Mouse (Mus musculus) forebrain, embryonic 13.5 days (tissue): ENCODE results near the gene Aup1. TPM values are rescaled to one million over a fixed set of nuclear protein-coding genes. Genes with fewer than 3 reads are reported as not detected.

ENCODE experiments used
- ATAC-seq: fragments of 200-750 bp; cut with Nextera tagmentation; 2 replicates; pipeline ENCODE4 v1.8.0; 2017
- H3K27ac ChIP-seq: fragments of 300-500 bp; sonication (generic); 2 replicates; pipeline ENCODE4 v1.5.1; 2015; ENCODE audit warnings: inconsistent platforms, mild to moderate bottlenecking, moderate library complexity
- H3K27me3 ChIP-seq: fragments of 300-500 bp; sonication (generic); 2 replicates; pipeline ENCODE4 v1.6.1; 2015; ENCODE audit warnings: mild to moderate bottlenecking, inconsistent platforms
- H3K36me3 ChIP-seq: fragments of 300-500 bp; sonication (generic); 2 replicates; pipeline ENCODE4 v1.6.1; 2015; ENCODE audit warnings: mild to moderate bottlenecking, inconsistent platforms; ENCODE audit not compliant: poor library complexity, severe bottlenecking
- H3K4me1 ChIP-seq: fragments of 300-500 bp; sonication (generic); 2 replicates; pipeline ENCODE4 v1.6.1; 2015; ENCODE audit warnings: inconsistent platforms
- H3K4me2 ChIP-seq: fragments of 300-500 bp; sonication (generic); 2 replicates; pipeline ENCODE4 v1.6.1; 2015; ENCODE audit warnings: inconsistent platforms, mild to moderate bottlenecking, moderate library complexity
- H3K4me3 ChIP-seq: fragments of 300-500 bp; sonication (generic); 2 replicates; pipeline ENCODE4 v1.5.1; 2015; ENCODE audit warnings: mild to moderate bottlenecking, inconsistent platforms
- H3K9ac ChIP-seq: fragments of 300-500 bp; sonication (generic); 2 replicates; pipeline ENCODE4 v1.6.1; 2015; ENCODE audit warnings: mild to moderate bottlenecking, inconsistent platforms
- H3K9me3 ChIP-seq: fragments of 300-500 bp; sonication (generic); replicated peaks from 2 replicates; pipeline ENCODE4 v1.6.1; 2016; ENCODE audit warnings: inconsistent platforms
- WGBS: fragments of 180-500 bp; shearing (Covaris S2); methylation state at CpG from one replicate; pipeline ENCODE4 v1.1.7; 2015; 5-methylcytosine and 5-hydroxymethylcytosine counted together
- polyA plus RNA-seq: library from polyadenylated mRNA; unstranded; fragments of >200 nt; fragmentation: Nextera tagmentation; extraction: Ambion mirVana; gene quantifications from 2 replicates; pipeline ENCODE4 v1.2.1, GENCODE M21; 2015

The Aup1 gene
- polyA plus RNA-seq, 1 experiment from 2014 or later = 154 TPM

DNA sequence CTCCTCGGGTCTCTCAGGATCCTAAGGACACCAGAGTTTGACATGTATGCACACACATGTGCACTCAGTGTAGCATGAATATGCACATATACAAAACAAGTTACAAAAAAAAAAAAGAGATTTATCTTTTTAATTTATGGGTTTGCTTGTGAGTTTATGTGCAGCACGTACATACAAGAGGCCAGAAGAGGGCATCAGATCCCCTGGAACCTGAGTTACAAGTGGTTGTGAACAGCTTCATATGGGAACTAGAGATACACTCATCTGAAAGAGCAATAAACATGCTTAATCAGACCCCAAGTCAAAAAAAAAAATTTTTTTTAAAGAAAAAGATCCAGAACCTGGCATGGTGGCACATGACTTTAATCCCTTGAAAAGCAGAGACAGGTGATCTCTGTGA is 20.7 kb downstream of the Aup1 start:
- Histone ChIP-seq H3K4me2 (no peak overlapping the region), H3K4me1 (peaks cover 37% of the 10 kb centered on the region), H3K4me3 (no peak overlapping the region), H3K36me3 (peaks cover 1% of the 10 kb centered on the region; the same call in 1 of the 2 replicates), H3K9me3 (no peaks in the 10 kb centered on the region), H3K27me3 (peaks cover 74% of the 10 kb centered on the region), H3K9ac (no peak overlapping the region), H3K27ac (no peak overlapping the region)
- WGBS = 19% methylated on average over 2 of the region's 2 CpGs
- no peak for ATAC-seq

DNA sequence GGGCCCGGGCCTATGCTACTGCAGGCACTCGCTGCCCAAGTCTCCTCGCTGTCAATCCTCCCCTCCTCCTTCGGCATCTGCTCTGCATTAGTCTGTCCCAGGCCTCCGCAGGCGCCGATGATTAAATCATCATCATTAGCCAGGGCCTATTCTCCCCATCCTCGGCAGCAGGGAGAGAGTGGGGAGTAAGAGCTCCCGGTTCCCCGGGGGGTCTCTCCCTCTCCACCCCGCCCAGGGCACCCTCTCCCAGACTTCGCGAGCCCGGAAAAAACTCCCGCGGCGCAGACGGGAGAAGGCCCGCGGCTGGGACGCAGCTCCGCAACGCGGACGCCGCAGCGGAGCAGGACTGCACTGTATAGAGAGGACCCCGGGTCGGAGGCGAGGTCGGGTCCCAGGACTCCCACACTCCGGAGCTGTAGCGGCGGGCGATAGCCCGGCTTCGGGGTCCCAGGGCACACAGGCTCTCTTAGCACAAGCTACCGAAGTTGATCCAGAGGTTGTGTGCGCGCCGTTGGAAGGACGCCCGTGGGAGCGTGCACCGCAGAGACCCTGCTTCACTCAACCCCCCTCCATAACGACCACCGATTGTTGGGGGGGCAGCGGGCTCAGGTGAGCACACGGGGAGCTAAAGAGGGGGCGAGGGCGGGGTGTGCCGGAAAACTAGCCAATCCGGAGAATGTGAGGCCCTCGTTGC is 23.5 kb downstream of the Aup1 start, which contains the start of gene Pcgf1:
TSS of gene Pcgf1 (plus strand) at position 240 of the 694 bp plus-strand sequence.
- ATAC-seq = peak; percentile 82
- Histone ChIP-seq H3K4me1 (peaks cover 21% of the 10 kb centered on the region), H3K27me3 (peaks cover 51% of the 10 kb centered on the region), H3K27ac (peak within 1 kb of the TSS; percentile 87), H3K9ac (peak within 1 kb of the TSS; percentile 84), H3K9me3 (no peaks in the 10 kb centered on the region), H3K4me3 (peak within 1 kb of the TSS; percentile 79), H3K4me2 (peak within 1 kb of the TSS; percentile 97), H3K36me3 (peaks cover 29% of the 10 kb centered on the region)
- under 1% methylated on average over 54 of the region's 54 CpGs for WGBS

DNA sequence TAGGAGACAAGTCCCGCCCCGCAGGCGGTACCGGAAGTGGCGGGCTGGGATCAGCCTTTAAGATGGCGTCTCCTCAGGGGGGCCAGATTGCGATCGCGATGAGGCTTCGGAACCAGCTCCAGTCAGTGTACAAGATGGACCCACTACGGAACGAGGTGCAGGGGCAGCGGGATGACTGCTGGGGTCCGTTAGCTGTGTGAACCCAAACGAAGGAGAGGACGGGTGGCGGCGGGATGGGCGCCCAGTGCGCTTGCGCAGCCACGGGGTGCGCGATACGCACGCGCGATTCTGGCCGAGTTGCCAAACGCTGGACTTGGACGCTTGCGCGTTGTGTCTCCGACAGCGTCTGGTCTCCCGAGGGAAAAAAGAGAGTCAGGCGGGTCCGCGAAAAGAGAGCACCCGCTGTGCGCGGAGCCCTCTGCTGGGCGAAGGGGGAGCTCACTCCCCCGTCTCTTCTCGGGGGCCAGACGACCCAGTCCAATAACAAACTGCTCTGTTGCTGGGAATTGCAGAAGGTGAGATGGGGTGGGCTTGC is 24.1 kb downstream of the Aup1 start:
- under 1% methylated on average over 46 of the region's 46 CpGs for WGBS
- Histone ChIP-seq H3K36me3 (peaks cover 29% of the 10 kb centered on the region), H3K4me2 (peak overlapping the region; percentile 97), H3K4me1 (peaks cover 21% of the 10 kb centered on the region), H3K9me3 (no peaks in the 10 kb centered on the region), H3K9ac (peak overlapping the region; percentile 84), H3K4me3 (peak overlapping the region; percentile 79), H3K27me3 (peaks cover 51% of the 10 kb centered on the region), H3K27ac (peak overlapping the region; percentile 87)
- ATAC-seq = peak; percentile 94

GRCm38 (mm10) chr6:83080210-83080609 is 25.9 kb downstream of the Aup1 start:
- Histone ChIP-seq H3K9me3 (no peaks in the 10 kb centered on the region), H3K4me2 (0 out of 2 replicates have a peak overlapping the region, but pooled peaks have one; percentile 97), H3K27me3 (peaks cover 51% of the 10 kb centered on the region), H3K4me1 (peaks cover 21% of the 10 kb centered on the region), H3K4me3 (no peak overlapping the region), H3K36me3 (peaks cover 29% of the 10 kb centered on the region), H3K27ac (no peak overlapping the region), H3K9ac (no peak overlapping the region)
- WGBS = 94% methylated on average over 5 of the region's 5 CpGs
- ATAC-seq = no peak

DNA sequence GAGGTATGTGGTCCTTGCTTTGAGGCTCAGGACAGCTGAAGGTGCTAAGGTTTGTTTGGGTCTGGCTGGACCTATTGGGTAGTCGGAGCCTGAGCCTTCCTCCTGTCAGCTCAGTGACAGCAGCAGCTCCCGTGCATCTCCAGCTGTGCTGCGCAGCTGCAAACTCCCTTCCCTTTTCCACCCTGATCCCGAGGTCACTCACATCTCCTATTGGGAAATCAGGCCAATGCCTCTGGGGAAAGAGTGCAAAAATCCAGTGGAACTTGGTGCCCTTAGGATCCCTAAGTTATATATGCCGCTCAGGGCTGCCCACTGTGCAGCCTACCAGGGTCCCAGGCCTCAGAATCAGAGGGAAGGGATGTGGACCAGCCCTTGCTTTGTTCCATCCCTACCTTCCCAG is 29.2 kb downstream of the Aup1 start:
- Histone ChIP-seq H3K36me3 (peaks cover 29% of the 10 kb centered on the region), H3K4me1 (peaks cover 19% of the 10 kb centered on the region), H3K27ac (no peak overlapping the region), H3K4me3 (no peak overlapping the region), H3K9ac (no peak overlapping the region), H3K27me3 (peaks cover 63% of the 10 kb centered on the region), H3K9me3 (no peaks in the 10 kb centered on the region), H3K4me2 (no peak overlapping the region)
- no peak for ATAC-seq
- 5% methylated on average over 5 of the region's 5 CpGs for WGBS

- Histone ChIP-seq H3K9ac (no peak overlapping the region), H3K4me3 (no peak overlapping the region), H3K27me3 (peaks cover 71% of the 10 kb centered on the region), H3K4me2 (no peak overlapping the region), H3K9me3 (no peaks in the 10 kb centered on the region), H3K36me3 (peaks cover 29% of the 10 kb centered on the region), H3K27ac (no peak overlapping the region), H3K4me1 (peaks cover 12% of the 10 kb centered on the region)
- 5% methylated on average over 6 of the region's 6 CpGs for WGBS
- no peak for ATAC-seq
Observed at GRCm38 (mm10) chr6:83084477-83084876, 30.2 kb downstream of the Aup1 start.

DNA sequence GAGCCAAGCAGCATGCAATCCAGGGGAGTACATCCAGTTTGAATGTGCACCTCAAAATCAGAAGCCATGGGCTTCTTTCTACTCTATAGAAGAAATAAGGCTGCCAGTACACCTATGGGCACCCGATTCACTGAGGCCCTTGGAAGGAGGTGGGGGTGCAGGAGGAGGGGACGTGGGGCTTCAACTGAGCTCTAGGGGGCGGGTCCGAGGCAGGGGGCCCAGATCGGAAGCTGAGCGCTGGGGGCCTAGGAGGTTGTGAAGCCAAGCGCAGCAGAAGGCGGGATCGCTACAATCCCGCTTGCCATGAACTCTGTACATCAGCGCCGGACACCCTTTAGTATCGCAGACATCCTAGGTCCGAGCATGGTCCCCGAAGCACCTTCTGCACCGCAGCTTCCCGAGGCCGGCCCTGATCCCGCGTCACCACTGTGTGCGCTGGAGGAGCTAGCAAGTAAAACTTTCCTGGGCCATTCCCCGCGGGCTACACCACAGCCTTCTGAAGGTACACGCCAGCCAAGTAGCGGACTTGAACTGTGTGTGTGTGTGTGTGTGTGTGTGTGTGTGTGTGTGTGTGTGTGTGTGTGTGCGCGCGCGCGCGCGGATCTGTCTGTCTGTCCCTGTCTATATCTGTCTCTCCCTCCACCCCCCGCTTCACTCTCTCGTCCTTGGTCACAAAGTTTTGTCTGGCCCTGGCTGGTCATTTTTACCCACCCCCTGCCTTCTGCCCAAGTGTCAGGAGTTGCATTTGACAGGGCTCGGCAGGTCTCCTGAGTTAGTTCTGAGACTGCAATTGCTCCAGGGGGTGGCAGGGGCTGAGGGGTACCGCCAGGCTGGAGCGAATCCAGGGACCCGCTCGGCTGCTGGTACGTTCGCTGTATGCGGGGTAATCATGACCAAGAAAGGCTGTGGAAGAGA is 32.1 kb downstream of the Aup1 start, which contains the start of gene Lbx2:
TSS of gene Lbx2 (plus strand) at position 247 of the 915 bp plus-strand sequence.
- Histone ChIP-seq H3K36me3 (peaks cover 14% of the 10 kb centered on the region; the same call in 1 of the 2 replicates), H3K9me3 (no peaks in the 10 kb centered on the region), H3K27me3 (peaks cover 88% of the 10 kb centered on the region), H3K27ac (no peak within 1 kb of the TSS), H3K4me1 (peaks cover 6% of the 10 kb centered on the region; the same call in 1 of the 2 replicates), H3K4me3 (0 out of 2 replicates have a peak within 1 kb of the TSS, but pooled peaks have one; percentile 4), H3K9ac (0 out of 2 replicates have a peak within 1 kb of the TSS, but pooled peaks have one; percentile 16), H3K4me2 (peak within 1 kb of the TSS; percentile 5; the same call in 1 of the 2 replicates)
- no peak for ATAC-seq
- 2% methylated on average over 42 of the region's 42 CpGs for WGBS

- Histone ChIP-seq H3K9me3 (no peaks in the 10 kb centered on the region), H3K27ac (no peak overlapping the region), H3K4me3 (peak overlapping the region; percentile 14; the same call in 1 of the 2 replicates), H3K27me3 (peaks cover 94% of the 10 kb centered on the region), H3K36me3 (0 out of 2 replicates have a peak, but pooled peaks cover 4% of the 10 kb centered on the region), H3K4me2 (peak overlapping the region; percentile 24), H3K4me1 (peaks cover 6% of the 10 kb centered on the region; the same call in 1 of the 2 replicates), H3K9ac (no peak overlapping the region)
- ATAC-seq = no peak
- WGBS = under 1% methylated on average over 47 of the region's 47 CpGs
Observed at GRCm38 (mm10) chr6:83087205-83087925, 33.0 kb downstream of the Aup1 start.

DNA sequence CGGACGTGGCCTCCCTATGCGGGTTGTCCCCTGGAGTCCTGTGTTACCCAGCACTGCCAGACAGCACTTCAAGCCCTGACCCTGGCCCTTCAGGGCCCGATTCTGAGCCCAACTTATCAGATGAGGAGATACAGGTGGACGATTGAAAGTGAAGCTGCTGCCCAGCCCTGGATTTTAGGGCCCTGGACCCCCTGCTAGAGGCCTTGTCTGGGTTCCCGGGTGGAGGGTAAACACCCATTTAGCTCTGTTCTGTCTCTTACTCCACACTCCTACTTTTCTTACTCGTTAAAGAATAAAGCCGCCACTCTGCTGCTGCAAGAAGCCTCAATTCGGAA is 33.6 kb downstream of the Aup1 start:
- H3K9me3 ChIP-seq = no peaks in the 10 kb centered on the region
- H3K27ac ChIP-seq = no peak overlapping the region
- peaks cover 6% of the 10 kb centered on the region; the same call in 1 of the 2 replicates for H3K4me1 ChIP-seq
- WGBS = 4% methylated on average over 9 of the region's 9 CpGs
- H3K9ac ChIP-seq = no peak overlapping the region
- H3K27me3 ChIP-seq = peaks cover 94% of the 10 kb centered on the region
- peak overlapping the region; percentile 24; the same call in 1 of the 2 replicates for H3K4me2 ChIP-seq
- H3K36me3 ChIP-seq = no peaks in the 10 kb centered on the region
- ATAC-seq = no peak
- H3K4me3 ChIP-seq = peak overlapping the region; percentile 14; the same call in 1 of the 2 replicates

- no peak overlapping the region for H3K27ac ChIP-seq
- no peak overlapping the region for H3K4me2 ChIP-seq
- H3K4me3 ChIP-seq = no peak overlapping the region
- no peaks in the 10 kb centered on the region for H3K9me3 ChIP-seq
- H3K9ac ChIP-seq = no peak overlapping the region
- no peaks in the 10 kb centered on the region for H3K36me3 ChIP-seq
- peaks cover 58% of the 10 kb centered on the region for H3K27me3 ChIP-seq
- 53% methylated on average over 6 of the region's 6 CpGs for WGBS
- no peak for ATAC-seq
- H3K4me1 ChIP-seq = no peaks in the 10 kb centered on the region; the same call in 1 of the 2 replicates
Observed at GRCm38 (mm10) chr6:83092416-83093127, 38.3 kb downstream of the Aup1 start.

DNA sequence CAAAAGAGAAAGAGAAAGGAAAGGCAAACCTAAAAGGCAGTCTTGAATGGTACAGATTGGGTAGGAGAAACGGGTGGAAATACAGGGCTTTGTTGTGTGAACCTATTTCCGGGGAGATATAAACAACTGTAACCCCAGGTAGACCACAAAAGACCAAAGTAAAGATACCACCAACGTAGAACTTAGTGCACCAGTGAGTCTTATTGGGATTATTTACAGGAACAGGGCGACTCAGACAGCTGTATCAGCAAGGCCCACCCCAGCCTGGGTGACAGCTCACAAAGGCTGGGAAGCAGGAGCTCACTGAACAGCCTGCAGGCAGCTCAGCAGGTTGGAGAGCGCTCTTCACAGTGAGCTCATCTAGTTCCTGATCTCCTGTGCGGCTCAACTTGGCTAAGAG is 41.6 kb downstream of the Aup1 start:
- no peaks in the 10 kb centered on the region for H3K9me3 ChIP-seq
- ATAC-seq = no peak
- H3K4me3 ChIP-seq = no peak overlapping the region
- H3K9ac ChIP-seq = no peak overlapping the region
- WGBS = 56% methylated on average over 6 of the region's 6 CpGs
- H3K27me3 ChIP-seq = peaks cover 39% of the 10 kb centered on the region
- H3K36me3 ChIP-seq = no peaks in the 10 kb centered on the region
- no peak overlapping the region for H3K27ac ChIP-seq
- H3K4me2 ChIP-seq = no peak overlapping the region
- 0 out of 2 replicates have a peak, but pooled peaks cover 3% of the 10 kb centered on the region for H3K4me1 ChIP-seq
